Mouse (Mus musculus) thymus, adult 2 months (tissue): ENCODE data around the gene AC129217.1.

Experiments
- CTCF ChIP-seq: fragments of 200-500 bp; IDR thresholded peaks from 2 replicates; pipeline ENCODE4 v1.5.1; 2012; ENCODE audit warnings: mild to moderate bottlenecking, control low read depth, low read length, moderate library complexity, borderline replicate concordance; ENCODE audit not compliant: control insufficient read depth, poor library complexity, insufficient read depth; ENCODE audit errors: extremely low read depth
- POLR2A ChIP-seq: fragments of 200-500 bp; IDR thresholded peaks from 2 replicates; pipeline ENCODE4 v1.6.1; 2012; ENCODE audit warnings: mild to moderate bottlenecking, low read length, control low read depth, moderate library complexity; ENCODE audit not compliant: control insufficient read depth, poor library complexity, insufficient read depth; ENCODE audit errors: extremely low read depth

DNA sequence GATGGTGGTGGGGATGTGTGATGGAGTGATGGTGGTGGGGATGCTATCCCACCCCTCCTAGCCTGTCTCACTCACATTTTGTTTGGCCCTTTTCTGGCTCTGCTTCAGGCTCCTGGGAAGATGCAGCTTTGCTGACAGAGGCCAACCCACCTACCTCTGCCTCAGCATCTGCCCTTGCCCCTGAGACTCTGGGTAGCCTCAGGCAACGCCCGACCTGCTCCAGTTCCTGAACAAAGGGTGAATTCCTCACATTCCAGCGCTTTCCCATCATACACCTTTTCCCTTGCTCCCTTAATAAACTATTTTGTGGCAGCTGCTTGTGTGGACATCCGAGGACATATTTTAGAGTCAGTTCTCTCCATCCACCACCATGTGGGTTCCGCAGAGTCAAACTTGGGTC, 18.8 kb downstream of the AC129217.1 start:
- TF ChIP-seq POLR2A (no peak), CTCF (no peak)
